Mouse (Mus musculus) spleen, adult 2 months (tissue): Measurements from ENCODE around the gene Ptpn23. TPM values are rescaled to one million over a fixed set of nuclear protein-coding genes. Genes with fewer than 3 reads are reported as not detected.

Source experiments
- DNase-seq, 2 experiments: peaks; one replicate each; pipeline versions ENCODE4 v3.0.0 to v3.0.0-alpha.2; 2012 to 2021; ENCODE audit warnings: low spot score in 2 of 2, low read depth in 1 of 2
- H3K27ac ChIP-seq: fragments of 200-500 bp; 2 replicates; pipeline ENCODE4 v1.5.1; 2012; ENCODE audit warnings: low read length, inconsistent platforms; ENCODE audit not compliant: insufficient read depth
- H3K27me3 ChIP-seq: fragments of 200-500 bp; 2 replicates; pipeline ENCODE4 v1.6.1; 2012; ENCODE audit warnings: mild to moderate bottlenecking, moderate library complexity, low read length, inconsistent platforms; ENCODE audit not compliant: control insufficient read depth, insufficient read depth
- H3K36me3 ChIP-seq: fragments of 200-500 bp; 2 replicates; pipeline ENCODE4 v1.6.1; 2012; ENCODE audit warnings: mild to moderate bottlenecking, low read length, inconsistent platforms; ENCODE audit not compliant: control insufficient read depth, insufficient read depth
- H3K4me1 ChIP-seq: fragments of 200-500 bp; 2 replicates; pipeline ENCODE4 v1.6.1; 2011; ENCODE audit warnings: inconsistent platforms; ENCODE audit not compliant: control insufficient read depth, insufficient read depth, insufficient read length
- H3K4me3 ChIP-seq: fragments of 200-500 bp; 2 replicates; pipeline ENCODE4 v1.5.1; 2011; ENCODE audit warnings: mild to moderate bottlenecking, inconsistent platforms; ENCODE audit not compliant: insufficient read depth, insufficient read length; ENCODE audit errors: extremely low read depth
- CTCF ChIP-seq: fragments of 200-500 bp; IDR thresholded peaks from 2 replicates; pipeline ENCODE4 v1.5.1; 2011; ENCODE audit warnings: mild to moderate bottlenecking, inconsistent platforms; ENCODE audit not compliant: insufficient read depth, insufficient read length, insufficient replicate concordance; ENCODE audit errors: extremely low read depth
- POLR2A ChIP-seq: fragments of 200-500 bp; IDR thresholded peaks from 2 replicates; pipeline ENCODE4 v1.6.1; 2011; ENCODE audit warnings: low read depth, low read length, inconsistent platforms
- WGBS: fragments of 180-500 bp; shearing (Covaris S2); methylation state at CpG from one replicate; pipeline ENCODE4 v1.1.7; 2018; 5-methylcytosine and 5-hydroxymethylcytosine counted together
- polyA plus RNA-seq: library from polyadenylated mRNA; depleted of rRNA; stranded (reverse); fragments of >200 nt; gene quantifications from 2 replicates; pipeline ENCODE4 v1.2.3, GENCODE M21; 2012

The Ptpn23 gene
- polyA plus RNA-seq, 1 experiment: 35.8 TPM

GRCm38 (mm10) chr9:110369860-110370259, 38.2 kb downstream of the Ptpn23 start:
- 91% methylated on average over 3 of the region's 3 CpGs for WGBS

GRCm38 (mm10) chr9:110366746-110367145, 41.3 kb downstream of the Ptpn23 start:
- Histone ChIP-seq H3K36me3 (peaks cover 22% of the 10 kb centered on the region), H3K27me3 (no peaks in the 10 kb centered on the region), H3K4me1 (no peaks in the 10 kb centered on the region), H3K4me3 (no peak overlapping the region), H3K27ac (no peak overlapping the region)
- no peak for TF ChIP-seq POLR2A
- TF ChIP-seq CTCF: no peak
- no peak for DNase-seq
- 67% methylated on average over 5 of the region's 5 CpGs for WGBS

More at GRCm38 (mm10) chr9:110369860-110370259, 38.2 kb downstream of the Ptpn23 start:
- Histone ChIP-seq H3K36me3 (peaks cover 22% of the 10 kb centered on the region), H3K27me3 (no peaks in the 10 kb centered on the region), H3K27ac (no peak overlapping the region), H3K4me1 (no peaks in the 10 kb centered on the region), H3K4me3 (no peak overlapping the region)
- DNase-seq: no peak
- no peak for TF ChIP-seq POLR2A
- TF ChIP-seq CTCF: no peak

- Histone ChIP-seq H3K36me3 (peaks cover 18% of the 10 kb centered on the region), H3K4me3 (no peak overlapping the region), H3K27me3 (no peaks in the 10 kb centered on the region), H3K4me1 (no peaks in the 10 kb centered on the region), H3K27ac (no peak overlapping the region)
- DNase-seq: no peak
- TF ChIP-seq CTCF (no peak), POLR2A (no peak)
- 96% methylated on average over 10 of the region's 10 CpGs for WGBS
These were observed 45.7 kb downstream of the Ptpn23 start for GRCm38 (mm10) chr9:110362337-110362736.

- DNase-seq: no peak
- H3K27me3 ChIP-seq: no peaks in the 10 kb centered on the region
- TF ChIP-seq CTCF (no peak), POLR2A (no peak)
- H3K36me3 ChIP-seq: peaks cover 18% of the 10 kb centered on the region
- no peak overlapping the region for H3K4me3 ChIP-seq
- no peaks in the 10 kb centered on the region for H3K4me1 ChIP-seq
- H3K27ac ChIP-seq: no peak overlapping the region
- WGBS: 88% methylated on average over 12 of the region's 12 CpGs
These were observed 46.7 kb downstream of the Ptpn23 start for GRCm38 (mm10) chr9:110361299-110361698.

- DNase-seq: no peak
- Histone ChIP-seq H3K36me3 (peaks cover 10% of the 10 kb centered on the region), H3K27me3 (no peaks in the 10 kb centered on the region), H3K4me1 (no peaks in the 10 kb centered on the region), H3K27ac (no peak overlapping the region), H3K4me3 (no peak overlapping the region)
- WGBS: 69% methylated on average over 2 of the region's 2 CpGs
- TF ChIP-seq CTCF: no peak
- no peak for TF ChIP-seq POLR2A
These were observed 49.7 kb downstream of the Ptpn23 start for GRCm38 (mm10) chr9:110358341-110358740.

- WGBS: 42% methylated on average over 8 of the region's 8 CpGs
- Histone ChIP-seq H3K4me3 (no peak overlapping the region), H3K27me3 (no peaks in the 10 kb centered on the region), H3K36me3 (peaks cover 1% of the 10 kb centered on the region; the same call in 1 of the 2 replicates), H3K27ac (0 out of 2 replicates have a peak overlapping the region, but pooled peaks have one; percentile 4), H3K4me1 (no peaks in the 10 kb centered on the region; the same call in 1 of the 2 replicates)
- TF ChIP-seq CTCF (no peak), POLR2A (no peak)
- DNase-seq: no peak
These were observed 55.9 kb downstream of the Ptpn23 start for GRCm38 (mm10) chr9:110351932-110352632.

GRCm38 (mm10) chr9:110351350-110351749, 56.7 kb downstream of the Ptpn23 start:
- DNase-seq: no peak
- no peak overlapping the region for H3K27ac ChIP-seq
- 62% methylated on average over 2 of the region's 2 CpGs for WGBS

More at GRCm38 (mm10) chr9:110351350-110351749, 56.7 kb downstream of the Ptpn23 start:
- no peaks in the 10 kb centered on the region for H3K27me3 ChIP-seq
- TF ChIP-seq POLR2A (no peak), CTCF (no peak)
- H3K36me3 ChIP-seq: peaks cover 1% of the 10 kb centered on the region; the same call in 1 of the 2 replicates
- no peak overlapping the region for H3K4me3 ChIP-seq
- no peaks in the 10 kb centered on the region; the same call in 1 of the 2 replicates for H3K4me1 ChIP-seq
